8 mouse cellular contexts compared by ENCODE assay signal in genomic region chr15:84053859-84054258, GRCm38 (mm10). TPM values are rescaled to one million over a fixed set of nuclear protein-coding genes. Genes with fewer than 3 reads are reported as not detected.
A peak's percentile ranks its signal among the peaks of the same experiment; 100 is the strongest.
DNase-seq lines count a peak whose midpoint lies in the region; ATAC-seq lines count a peak whose summit lies in the region.

No protein-coding gene starts in this region.

- DNase-seq in spleen, postnatal 4 days (ENCODE audit: low spot score in 2 of 2) = peak; percentile 34 to 72
- DNase-seq in spleen, postnatal 14 days (ENCODE audit: low spot score in 2 of 2) = no peak
- DNase-seq in cerebellum, postnatal 10 days = peak; percentile 92 to 93
- peak; percentile 61 to 87 for DNase-seq in frontal cortex, postnatal 14 days (ENCODE audit: low spot score in 2 of 2)
- peak; percentile 77 to 86 for DNase-seq in left cerebral cortex, postnatal 10 days (ENCODE audit: extremely low spot score in 1 of 2, low spot score in 2 of 2)
- peak; percentile 81 for DNase-seq in telencephalon, adult 2 months (ENCODE audit: low read depth, low spot score)

- peaks cover 4% of the 10 kb centered on the region; the same call in 1 of the 2 replicates for H3K4me1 ChIP-seq in hindbrain, embryonic 12.5 days
- H3K4me1 ChIP-seq in midbrain, embryonic 13.5 days (replicated peaks) = peaks cover 4% of the 10 kb centered on the region; the same call in 1 of the 2 replicates

- ATAC-seq in hindbrain, embryonic 12.5 days (ENCODE audit: low FRiP score) = peak; percentile 32; the same call in 1 of the 2 replicates
- ATAC-seq in midbrain, embryonic 13.5 days = peak; percentile 88

- no peaks in the 10 kb centered on the region for H3K36me3 ChIP-seq in hindbrain, embryonic 12.5 days
- no peaks in the 10 kb centered on the region for H3K36me3 ChIP-seq in midbrain, embryonic 13.5 days

- no peaks in the 10 kb centered on the region; the same call in 1 of the 2 replicates for H3K27me3 ChIP-seq in hindbrain, embryonic 12.5 days
- H3K27me3 ChIP-seq in midbrain, embryonic 13.5 days = peaks cover 16% of the 10 kb centered on the region

- H3K4me3 ChIP-seq in hindbrain, embryonic 12.5 days = no peak overlapping the region
- H3K4me3 ChIP-seq in midbrain, embryonic 13.5 days (replicated peaks) = no peak overlapping the region

- H3K9ac ChIP-seq in hindbrain, embryonic 12.5 days = no peak overlapping the region
- no peak overlapping the region for H3K9ac ChIP-seq in midbrain, embryonic 13.5 days (replicated peaks)

- H3K4me2 ChIP-seq in hindbrain, embryonic 12.5 days (replicated peaks) = no peak overlapping the region
- H3K4me2 ChIP-seq in midbrain, embryonic 13.5 days (replicated peaks) = no peak overlapping the region

- 34% methylated on average over 9 of the region's 9 CpGs for WGBS in hindbrain, embryonic 12.5 days
- 36% methylated on average over 9 of the region's 9 CpGs for WGBS in midbrain, embryonic 13.5 days

- H3K27ac ChIP-seq in hindbrain, embryonic 12.5 days = no peak overlapping the region
- H3K27ac ChIP-seq in midbrain, embryonic 13.5 days = no peak overlapping the region

- no peaks in the 10 kb centered on the region for H3K9me3 ChIP-seq in hindbrain, embryonic 12.5 days (replicated peaks)
- no peaks in the 10 kb centered on the region for H3K9me3 ChIP-seq in midbrain, embryonic 13.5 days

- intact Hi-C loops in left cerebral cortex, postnatal 10 days (cut with DNase I) = loop anchor here (2.0 to 5.0 kb wide), 2 partner anchors 197 to 292 kb away; no protein-coding TSS in a partner anchor

RNA-seq across cellular contexts. Expression of gene Efcab6, which starts 11.3 kb away (rescaled TPM):
- 0.12 and 0.46 TPM in 2 replicates for polyA plus RNA-seq in hindbrain, embryonic 12.5 days (2016; fragmentation: Nextera tagmentation; extraction: Ambion mirVana)
- total RNA-seq in left cerebral cortex, postnatal 10 days (2021) = 10 to 100 TPM; 15.4 to 17.8 TPM
- 0.57 and 0.85 TPM in 2 replicates for polyA plus RNA-seq in midbrain, embryonic 13.5 days (2015; fragmentation: Nextera tagmentation; extraction: Ambion mirVana)

RNA-seq across cellular contexts. Expression of gene Sult4a1, which starts 51.7 kb away (rescaled TPM):
- 29.1 and 29.2 TPM in 2 replicates for polyA plus RNA-seq in hindbrain, embryonic 12.5 days (2016; fragmentation: Nextera tagmentation; extraction: Ambion mirVana)
- total RNA-seq in left cerebral cortex, postnatal 10 days (2021) = 100 to 1,000 TPM; 330 to 338 TPM
- 42.1 and 44.4 TPM in 2 replicates for polyA plus RNA-seq in midbrain, embryonic 13.5 days (2015; fragmentation: Nextera tagmentation; extraction: Ambion mirVana)

Comparison
In these comparisons a context has a peak if more than half of its experiments do, and no peak if none do; other contexts are left out.
1. DNase-seq: peak in spleen, postnatal 4 days (2 of 2), cerebellum, postnatal 10 days (2 of 2), frontal cortex, postnatal 14 days (2 of 2), left cerebral cortex, postnatal 10 days (2 of 2) and telencephalon, adult 2 months (single experiment); none in spleen, postnatal 14 days (0 of 2).